Mouse (Mus musculus) erythroblast, embryonic 14.5 days (primary cell): ENCODE results near the gene Mpig6b.

Experiments used
- GATA1 ChIP-seq: IDR thresholded peaks from 2 replicates; pipeline ENCODE4 v1.6.1; 2012; ENCODE audit warnings: low read length, inconsistent platforms, mixed read lengths
- TAL1 ChIP-seq: IDR thresholded peaks from 3 replicates; pipeline ENCODE4 v1.6.1; 2012; ENCODE audit warnings: low read length, inconsistent platforms, mixed read lengths

DNA sequence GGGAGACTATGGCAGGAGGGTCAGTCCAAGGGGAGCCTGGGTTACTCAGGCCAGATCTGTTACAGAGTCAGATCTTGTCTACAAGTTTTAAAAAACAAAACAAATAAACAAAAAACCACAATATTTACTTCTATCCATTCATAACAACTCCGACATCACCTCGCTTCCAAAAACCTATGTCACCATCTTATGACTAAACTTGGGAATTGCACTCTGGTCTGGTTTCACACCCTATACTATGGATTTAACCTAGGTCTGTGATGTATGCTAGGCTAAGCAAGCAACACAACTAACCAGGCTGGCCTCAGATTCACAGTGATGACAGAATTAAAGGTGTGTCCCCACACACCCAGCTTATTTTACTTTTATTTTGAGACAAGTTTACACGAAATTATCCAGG is 40.5 kb upstream of the Mpig6b start:
- TF ChIP-seq GATA1 (no peak), TAL1 (no peak)
